Comparison of ENCODE assay signal across 11 mouse cellular contexts in the genomic region with DNA sequence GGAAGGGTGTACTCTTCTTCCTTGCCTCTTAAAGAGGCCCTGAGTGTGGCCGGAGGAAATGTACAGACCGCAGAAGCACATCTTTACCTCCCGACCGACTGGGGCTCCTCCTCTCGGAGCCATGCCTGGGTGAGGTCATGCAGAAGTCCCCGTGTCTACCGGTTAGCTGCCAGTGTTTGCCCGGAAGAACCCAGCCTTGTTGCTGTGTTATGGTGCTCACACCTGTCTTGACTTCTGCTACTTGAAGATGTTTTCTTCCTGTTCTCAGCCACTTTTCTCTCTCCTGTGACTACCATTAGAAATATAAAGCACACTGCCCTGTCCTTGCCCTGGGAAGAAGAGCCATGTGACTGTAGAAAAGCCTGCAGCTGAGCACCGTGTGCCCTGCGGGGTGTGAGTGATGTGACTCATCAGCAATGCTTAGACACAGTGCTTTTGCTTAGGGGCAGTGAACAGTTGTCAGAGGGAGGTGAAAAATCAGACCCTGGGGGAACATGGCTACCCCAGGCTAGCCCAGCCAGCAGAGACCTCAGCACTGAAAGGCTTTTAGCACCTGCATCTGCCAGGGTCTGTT.
DNase-seq lines count a peak whose midpoint lies in the region; ATAC-seq lines count a peak whose summit lies in the region.
"Had no signal": no experiment of that assay in that cellular context is flagged by ENCODE, and none has a peak within 500 bp of the region (broad histone marks: within the 10 kb centered on the region; RNA-seq: fewer than 3 reads in every experiment).

No protein-coding gene starts in this region.

- H3K9ac ChIP-seq in forebrain, embryonic 13.5 days, result no peak overlapping the region

- ATAC-seq in forebrain, embryonic 13.5 days, result no peak

- H3K4me3 ChIP-seq in forebrain, embryonic 13.5 days, result no peak overlapping the region
- no peak overlapping the region for H3K4me3 ChIP-seq in forebrain, embryonic 10.5 days
- H3K4me3 ChIP-seq: erythroblast, embryonic 14.5 days had no signal

- H3K4me1 ChIP-seq in forebrain, embryonic 13.5 days, result peaks cover 25% of the 10 kb centered on the region
- H3K4me1 ChIP-seq in forebrain, embryonic 10.5 days, result peaks cover 32% of the 10 kb centered on the region

- H3K36me3 ChIP-seq in forebrain, embryonic 13.5 days (ENCODE audit: poor library complexity, severe bottlenecking), result peaks cover 96% of the 10 kb centered on the region
- H3K36me3 ChIP-seq in forebrain, embryonic 10.5 days (replicated peaks), result peaks cover 99% of the 10 kb centered on the region

- 78% methylated on average over 10 of the region's 10 CpGs for WGBS in forebrain, embryonic 13.5 days
- WGBS in forebrain, embryonic 10.5 days, result 92% methylated on average over 10 of the region's 10 CpGs

- no peaks in the 10 kb centered on the region for H3K27me3 ChIP-seq in forebrain, embryonic 13.5 days
- no peaks in the 10 kb centered on the region for H3K27me3 ChIP-seq in forebrain, embryonic 10.5 days (ENCODE audit: poor library complexity, severe bottlenecking)
- H3K27me3 ChIP-seq: CH12.LX had no signal

- no peak for DNase-seq in forebrain, embryonic 10.5 days (ENCODE audit: extremely low spot score, low spot score)
- DNase-seq in spleen, postnatal 36 days (ENCODE audit: low spot score in 2 of 2), result peak; percentile 38 to 42
- no peak for DNase-seq in spleen, postnatal 10 days (ENCODE audit: low spot score in 2 of 2)
- DNase-seq in cerebellum, postnatal 25 days, result peak; percentile 62 to 70
- no peak for DNase-seq in urinary bladder, postnatal 14 days (ENCODE audit: low spot score)
- no peak for DNase-seq in frontal cortex, postnatal 14 days (ENCODE audit: low spot score in 2 of 2)
- no peak for DNase-seq in adipocyte (ENCODE audit: low spot score)
- DNase-seq: kidney, adult 2 months had no signal

- no peak overlapping the region for H3K4me2 ChIP-seq in forebrain, embryonic 13.5 days

- no peaks in the 10 kb centered on the region for H3K9me3 ChIP-seq in forebrain, embryonic 13.5 days (replicated peaks)
- H3K9me3 ChIP-seq in forebrain, embryonic 10.5 days, result no peaks in the 10 kb centered on the region

- H3K27ac ChIP-seq in forebrain, embryonic 13.5 days, result peak overlapping the region; percentile 63
- H3K27ac ChIP-seq in forebrain, embryonic 10.5 days, result no peak overlapping the region

Comparison
In these comparisons a context has a peak if more than half of its experiments do, and no peak if none do; other contexts are left out.
1. DNase-seq: peak in spleen, postnatal 36 days (2 of 2) and cerebellum, postnatal 25 days (2 of 2); none in forebrain, embryonic 10.5 days (single experiment), spleen, postnatal 10 days (0 of 2), urinary bladder, postnatal 14 days (single experiment), frontal cortex, postnatal 14 days (0 of 2) and adipocyte (single experiment).